Mouse (Mus musculus): Measurements from ENCODE around the gene Cox7a2l. TPM values are rescaled to one million over a fixed set of nuclear protein-coding genes. Genes with fewer than 3 reads are reported as not detected.

Cox7a2l gene
- polyA plus RNA-seq, 1 experiment = 335 TPM

- no peak for DNase-seq (ENCODE audit: low spot score)
Observed at GRCm38 (mm10) chr17:83526624-83527532, 9.7 kb upstream of the Cox7a2l start.

GRCm38 (mm10) chr17:83526091-83526561, 9.0 kb upstream of the Cox7a2l start:
- DNase-seq (ENCODE audit: low spot score) = no peak

- DNase-seq (ENCODE audit: low spot score) = no peak
Observed at GRCm38 (mm10) chr17:83525596-83525995, 8.5 kb upstream of the Cox7a2l start.

- DNase-seq (ENCODE audit: low spot score) = no peak
Observed at GRCm38 (mm10) chr17:83524753-83525152, 7.6 kb upstream of the Cox7a2l start.

GRCm38 (mm10) chr17:83522590-83523379, 5.7 kb upstream of the Cox7a2l start:
- DNase-seq (ENCODE audit: low spot score) = no peak

GRCm38 (mm10) chr17:83521881-83522280, 4.8 kb upstream of the Cox7a2l start:
- no peak for DNase-seq (ENCODE audit: low spot score)

- DNase-seq (ENCODE audit: low spot score) = peak; percentile 72
Observed at GRCm38 (mm10) chr17:83514213-83514701, 2.9 kb downstream of the Cox7a2l start.

- no peak for DNase-seq (ENCODE audit: low spot score)
Observed at GRCm38 (mm10) chr17:83513655-83514212, 3.4 kb downstream of the Cox7a2l start.

GRCm38 (mm10) chr17:83512130-83512529, 5.0 kb downstream of the Cox7a2l start:
- DNase-seq (ENCODE audit: low spot score) = no peak

GRCm38 (mm10) chr17:83503693-83504092, 13.4 kb downstream of the Cox7a2l start:
- DNase-seq (ENCODE audit: low spot score) = no peak

- DNase-seq (ENCODE audit: low spot score) = no peak
Observed at GRCm38 (mm10) chr17:83499692-83500091, 17.4 kb downstream of the Cox7a2l start.

- no peak for DNase-seq (ENCODE audit: low spot score)
Observed at GRCm38 (mm10) chr17:83498889-83499288, 18.2 kb downstream of the Cox7a2l start.

- DNase-seq (ENCODE audit: low spot score) = no peak
Observed at GRCm38 (mm10) chr17:83487762-83488161, 29.4 kb downstream of the Cox7a2l start.

GRCm38 (mm10) chr17:83483784-83484183, 33.3 kb downstream of the Cox7a2l start:
- DNase-seq (ENCODE audit: low spot score) = no peak

GRCm38 (mm10) chr17:83482817-83483536, 34.2 kb downstream of the Cox7a2l start:
- DNase-seq (ENCODE audit: low spot score) = no peak

- DNase-seq (ENCODE audit: low spot score) = no peak
Observed at GRCm38 (mm10) chr17:83481551-83481950, 35.6 kb downstream of the Cox7a2l start.

- DNase-seq (ENCODE audit: low spot score) = no peak
Observed at GRCm38 (mm10) chr17:83477089-83477488, 40.0 kb downstream of the Cox7a2l start.

GRCm38 (mm10) chr17:83469586-83469985, 47.5 kb downstream of the Cox7a2l start:
- no peak for DNase-seq (ENCODE audit: low spot score)

GRCm38 (mm10) chr17:83466697-83467251, 50.4 kb downstream of the Cox7a2l start:
- no peak for DNase-seq (ENCODE audit: low spot score)

GRCm38 (mm10) chr17:83465969-83466368, 51.2 kb downstream of the Cox7a2l start:
- DNase-seq (ENCODE audit: low spot score) = no peak

- DNase-seq (ENCODE audit: low spot score) = no peak
Observed at GRCm38 (mm10) chr17:83457271-83457670, 59.9 kb downstream of the Cox7a2l start.

All from urinary bladder, adult 2 months (tissue).